Mouse (Mus musculus): ENCODE data around the gene Pigr.

Gene Pigr

DNA sequence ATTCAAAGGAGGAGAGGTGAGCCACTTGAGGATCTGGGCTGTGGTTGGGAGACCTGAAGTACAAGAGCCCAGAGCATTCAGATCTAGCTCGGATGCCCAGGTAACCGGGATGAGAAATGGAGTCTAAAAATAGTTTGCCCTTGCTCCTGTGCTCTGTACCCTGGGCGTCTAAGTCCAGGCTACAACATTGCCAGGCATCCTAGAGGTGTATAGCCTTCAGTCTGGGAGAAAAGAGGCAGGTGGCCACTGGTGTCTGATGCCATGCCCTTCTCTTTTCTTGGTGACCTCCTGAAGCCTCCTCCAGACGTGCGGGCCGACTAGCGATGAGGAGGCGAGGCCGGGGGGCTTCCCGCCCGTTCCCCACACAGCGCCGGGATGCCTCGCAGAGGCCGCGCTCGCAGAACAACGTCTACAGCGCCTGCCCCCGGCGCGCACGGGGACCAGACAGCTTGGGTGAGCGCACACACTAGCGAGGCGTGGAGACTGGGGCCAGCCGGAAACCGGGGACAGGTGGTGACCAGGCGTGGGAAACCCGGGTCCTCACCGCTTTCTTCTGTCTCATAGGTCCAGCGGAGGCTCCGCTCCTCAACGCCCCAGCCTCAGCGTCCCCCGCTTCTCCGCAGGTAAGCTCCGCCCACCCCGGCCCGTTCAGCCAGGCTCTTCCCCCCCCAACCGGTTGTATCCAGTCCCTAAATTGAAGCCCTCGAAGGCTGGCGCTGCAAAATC lies 51.6 kb downstream of the Pigr start:
- DNase-seq (ENCODE audit: low read depth): peak; percentile 71

GRCm38 (mm10) chr1:130879927-130880326 lies 53.4 kb downstream of the Pigr start:
- no peak for DNase-seq (ENCODE audit: low read depth)

DNA sequence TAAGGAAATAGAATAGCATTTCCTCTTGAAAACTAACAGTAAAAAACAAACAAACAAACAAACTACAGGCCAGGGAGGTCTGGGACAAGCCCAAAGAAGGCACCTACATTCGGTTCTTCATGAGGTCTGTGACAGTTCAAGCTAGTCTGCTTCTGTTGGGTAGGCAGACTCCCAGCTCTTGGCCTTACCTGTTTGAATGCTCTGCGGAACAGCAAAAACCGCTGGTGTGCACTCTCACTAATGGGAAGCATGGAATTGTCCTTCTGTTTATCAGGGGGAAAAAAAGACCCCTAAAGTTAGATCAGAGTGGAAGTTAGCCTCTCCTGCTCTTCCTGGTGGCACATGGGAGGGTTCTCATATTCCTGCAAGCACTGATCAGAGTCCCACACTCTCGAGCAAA lies 56.7 kb downstream of the Pigr start:
- no peak for DNase-seq (ENCODE audit: low read depth)

- DNase-seq (ENCODE audit: low read depth): no peak
These were observed 60.9 kb downstream of the Pigr start, which contains the start of gene Il24 for GRCm38 (mm10) chr1:130887354-130887753. Il24 (minus strand) TSS chr1:130887454.

DNA sequence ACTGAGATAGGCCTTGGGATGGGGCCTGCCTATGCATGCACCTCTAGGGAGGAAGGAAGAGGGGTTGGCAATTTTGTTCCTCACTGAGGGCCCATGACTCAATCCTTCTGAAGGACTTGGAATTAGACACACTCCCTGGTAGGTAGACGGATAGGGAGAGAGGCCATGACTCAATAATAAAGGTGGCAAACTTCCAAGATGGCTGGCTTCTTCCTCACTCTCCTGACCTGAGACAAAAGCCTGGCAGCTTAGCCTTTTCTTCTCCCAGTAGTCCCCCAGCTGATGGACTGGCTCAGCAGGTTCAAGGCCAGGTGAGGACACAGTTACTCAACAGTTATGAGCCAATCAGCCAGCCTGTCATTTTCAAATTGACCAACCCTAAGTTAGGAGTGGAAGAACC lies 66.0 kb downstream of the Pigr start:
- no peak for DNase-seq (ENCODE audit: low read depth)

GRCm38 (mm10) chr1:130893329-130894040 lies 67.0 kb downstream of the Pigr start:
- no peak for DNase-seq (ENCODE audit: low read depth)

DNA sequence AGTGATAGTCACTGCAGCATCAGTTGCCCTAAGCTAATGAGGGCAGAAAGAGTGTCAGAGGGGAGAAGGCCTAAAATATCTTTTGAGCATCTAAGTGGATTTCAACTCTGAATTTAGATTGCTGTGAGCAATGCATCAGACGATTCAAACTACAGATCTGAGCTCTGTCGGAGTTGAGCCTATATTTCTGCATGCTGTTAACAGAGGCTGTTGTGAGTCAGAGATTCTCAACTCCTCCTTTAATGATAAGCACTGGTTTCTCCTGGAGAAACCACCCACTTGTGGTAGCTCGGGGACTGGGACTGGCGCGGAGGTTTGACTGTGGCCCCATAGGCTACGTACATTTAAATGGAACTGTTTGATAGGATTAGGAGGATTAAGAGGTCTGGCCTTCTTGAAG lies 68.0 kb downstream of the Pigr start:
- DNase-seq (ENCODE audit: low read depth): no peak
